Mouse (Mus musculus) liver, adult 2 months (tissue): ENCODE measurements at regions not wholly inside any gene's neighbourhood (a gene's known extent, or its start where the extent isn't known, plus 50 kb on each side); places are given as distances from the start of the nearest gene placed in this dataset.
A peak's percentile ranks its signal among the peaks of the same experiment; 100 is the strongest.

ENCODE experiments used
- DNase-seq: peaks from one replicate; pipeline ENCODE4 v3.0.0-alpha.2; 2011; ENCODE audit warnings: low read depth, low spot score; ENCODE audit errors: extremely low read depth
- H3K27ac ChIP-seq: fragments of 200-500 bp; replicated peaks from 2 replicates; pipeline ENCODE4 v1.5.1; 2012; ENCODE audit warnings: low read depth, mild to moderate bottlenecking, control low read depth, inconsistent platforms, low read length; ENCODE audit not compliant: insufficient read depth
- H3K27me3 ChIP-seq: fragments of 200-500 bp; 2 replicates; pipeline ENCODE4 v1.6.1; 2012; ENCODE audit warnings: mild to moderate bottlenecking, moderate library complexity, low read length, inconsistent platforms; ENCODE audit not compliant: control insufficient read depth, insufficient read depth
- H3K36me3 ChIP-seq: fragments of 200-500 bp; 2 replicates; pipeline ENCODE4 v1.6.1; 2012; ENCODE audit warnings: low read length, inconsistent platforms; ENCODE audit not compliant: control insufficient read depth, insufficient read depth
- H3K4me1 ChIP-seq: fragments of 200-500 bp; 2 replicates; pipeline ENCODE4 v1.6.1; 2011; ENCODE audit warnings: low read length; ENCODE audit not compliant: control insufficient read depth, insufficient read depth
- H3K4me3 ChIP-seq: fragments of 200-500 bp; 2 replicates; pipeline ENCODE4 v1.5.1; 2011; ENCODE audit warnings: low read depth, mild to moderate bottlenecking, control low read depth, low read length, moderate library complexity; ENCODE audit not compliant: insufficient read depth
- H3K79me2 ChIP-seq: fragments of 200-500 bp; 2 replicates; pipeline ENCODE4 v1.6.1; 2012; ENCODE audit warnings: inconsistent platforms, mild to moderate bottlenecking, low read length, moderate library complexity; ENCODE audit not compliant: control insufficient read depth, insufficient read depth
- H3K9ac ChIP-seq: fragments of 200-500 bp; 2 replicates; pipeline ENCODE4 v1.6.1; 2012; ENCODE audit warnings: low read depth, mild to moderate bottlenecking, control low read depth, inconsistent platforms, low read length
- CTCF ChIP-seq: fragments of 200-500 bp; IDR thresholded peaks from 2 replicates; pipeline ENCODE4 v1.5.1; 2011; ENCODE audit warnings: low read depth, low read length, control low read depth
- POLR2A ChIP-seq: fragments of 200-500 bp; IDR thresholded peaks from 2 replicates; pipeline ENCODE4 v1.6.1; 2011; ENCODE audit warnings: low read length, control low read depth; ENCODE audit not compliant: insufficient read depth; ENCODE audit errors: extremely low read depth
- WGBS: fragments of 180-500 bp; shearing (Covaris S2); methylation state at CpG from one replicate; pipeline ENCODE4 v1.1.7; 2018; 5-methylcytosine and 5-hydroxymethylcytosine counted together

DNA sequence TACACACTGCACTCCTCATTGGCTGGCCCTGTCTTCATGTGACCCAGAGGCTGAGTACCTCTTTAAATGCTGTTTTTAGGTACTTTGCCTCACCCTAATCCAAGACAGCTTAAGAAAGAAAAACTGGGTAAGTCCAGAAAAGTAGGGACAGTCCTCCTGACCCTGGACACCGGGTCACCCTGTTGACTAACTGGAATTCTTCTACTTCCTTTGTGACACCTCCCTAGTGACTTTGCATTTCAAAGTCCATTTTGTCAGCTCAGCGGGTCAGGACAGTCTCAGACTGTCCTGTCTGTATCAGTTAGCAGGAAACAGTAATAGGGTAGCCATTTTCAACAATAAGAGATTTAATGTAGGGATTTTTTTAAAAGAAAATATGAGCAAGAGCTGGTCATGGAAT is 180.8 kb downstream of the Rplp1 start:
- no peaks in the 10 kb centered on the region for H3K79me2 ChIP-seq
- no peak overlapping the region for H3K4me3 ChIP-seq
- DNase-seq, result peak; percentile 76
- WGBS, result 10% methylated on average over 2 of the region's 2 CpGs
- H3K27ac ChIP-seq, result no peak overlapping the region
- peaks cover 9% of the 10 kb centered on the region for H3K4me1 ChIP-seq
- H3K27me3 ChIP-seq, result no peaks in the 10 kb centered on the region
- H3K36me3 ChIP-seq, result no peaks in the 10 kb centered on the region
- no peak overlapping the region for H3K9ac ChIP-seq
- no peak for TF ChIP-seq POLR2A
- TF ChIP-seq CTCF, result no peak

- DNase-seq, result no peak
- Histone ChIP-seq H3K9ac (no peak overlapping the region), H3K4me3 (no peak overlapping the region), H3K27ac (no peak overlapping the region), H3K4me1 (peaks cover 12% of the 10 kb centered on the region), H3K36me3 (no peaks in the 10 kb centered on the region), H3K27me3 (no peaks in the 10 kb centered on the region), H3K79me2 (no peaks in the 10 kb centered on the region)
- no peak for TF ChIP-seq POLR2A
- no peak for TF ChIP-seq CTCF
- 88% methylated on average over 4 of the region's 4 CpGs for WGBS
These were observed 181.6 kb downstream of the Rplp1 start for GRCm38 (mm10) chr9:61732747-61733146.

- no peaks in the 10 kb centered on the region for H3K36me3 ChIP-seq
- H3K79me2 ChIP-seq, result no peaks in the 10 kb centered on the region
- 20% methylated on average over 4 of the region's 4 CpGs for WGBS
- no peaks in the 10 kb centered on the region for H3K27me3 ChIP-seq
- DNase-seq, result peak; percentile 93
- H3K27ac ChIP-seq, result no peak overlapping the region
- H3K4me3 ChIP-seq, result no peak overlapping the region
- no peak for TF ChIP-seq POLR2A
- H3K9ac ChIP-seq, result no peak overlapping the region
- H3K4me1 ChIP-seq, result peaks cover 11% of the 10 kb centered on the region
These were observed 186.2 kb downstream of the Rplp1 start for GRCm38 (mm10) chr9:61728115-61728514.

DNA sequence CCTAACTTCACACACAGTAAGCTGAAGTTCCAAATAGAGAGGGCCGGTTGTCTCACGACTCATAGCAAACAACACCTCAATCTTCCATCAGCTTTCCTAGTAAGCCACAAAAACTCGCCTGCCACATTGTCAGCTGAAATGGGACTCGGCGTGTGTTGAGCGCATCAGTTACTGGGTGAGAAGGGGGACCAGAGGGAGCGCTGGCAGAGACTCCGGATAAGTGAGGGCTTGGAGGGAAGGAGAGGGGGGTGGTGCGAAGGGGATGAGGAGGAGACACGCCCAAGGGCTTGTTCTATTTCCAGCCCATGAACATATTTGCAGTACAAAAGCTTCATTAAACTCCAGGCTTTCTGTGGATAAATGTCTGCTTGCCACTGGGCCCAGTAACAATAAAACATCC is 186.7 kb downstream of the Rplp1 start:
- no peak for DNase-seq
- no peak for TF ChIP-seq POLR2A
- TF ChIP-seq CTCF, result no peak
- Histone ChIP-seq H3K27me3 (no peaks in the 10 kb centered on the region), H3K9ac (no peak overlapping the region), H3K27ac (no peak overlapping the region), H3K79me2 (no peaks in the 10 kb centered on the region), H3K4me3 (no peak overlapping the region), H3K36me3 (no peaks in the 10 kb centered on the region), H3K4me1 (peaks cover 13% of the 10 kb centered on the region)
- 82% methylated on average over 10 of the region's 10 CpGs for WGBS

DNA sequence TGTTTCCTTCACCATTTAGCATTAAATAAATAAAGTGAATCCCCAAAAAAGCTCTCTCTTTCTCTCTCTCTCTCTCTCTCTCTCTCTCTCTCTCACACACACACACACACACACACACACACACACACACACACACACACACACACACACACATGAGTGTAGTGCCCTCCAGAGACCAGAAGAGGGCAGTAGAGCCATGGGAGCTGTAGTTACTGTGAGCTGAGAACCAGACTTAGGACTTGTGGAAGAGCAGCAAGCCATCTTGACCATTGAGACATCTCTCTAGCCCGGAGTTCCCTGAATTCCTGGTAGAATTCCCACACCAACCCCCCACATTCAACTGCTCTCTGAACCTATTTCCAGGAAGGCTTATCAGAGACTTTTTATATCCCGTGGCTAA is 190.3 kb downstream of the Rplp1 start:
- Histone ChIP-seq H3K27ac (no peak overlapping the region), H3K9ac (no peak overlapping the region), H3K36me3 (no peaks in the 10 kb centered on the region), H3K4me1 (peaks cover 13% of the 10 kb centered on the region), H3K27me3 (no peaks in the 10 kb centered on the region), H3K4me3 (no peak overlapping the region), H3K79me2 (no peaks in the 10 kb centered on the region)
- WGBS, result 58% methylated on average over 2 of the region's 2 CpGs
- peak; percentile 16; the same call in 1 of the 2 replicates for TF ChIP-seq CTCF
- no peak for TF ChIP-seq POLR2A
- DNase-seq, result peak; percentile 25

DNA sequence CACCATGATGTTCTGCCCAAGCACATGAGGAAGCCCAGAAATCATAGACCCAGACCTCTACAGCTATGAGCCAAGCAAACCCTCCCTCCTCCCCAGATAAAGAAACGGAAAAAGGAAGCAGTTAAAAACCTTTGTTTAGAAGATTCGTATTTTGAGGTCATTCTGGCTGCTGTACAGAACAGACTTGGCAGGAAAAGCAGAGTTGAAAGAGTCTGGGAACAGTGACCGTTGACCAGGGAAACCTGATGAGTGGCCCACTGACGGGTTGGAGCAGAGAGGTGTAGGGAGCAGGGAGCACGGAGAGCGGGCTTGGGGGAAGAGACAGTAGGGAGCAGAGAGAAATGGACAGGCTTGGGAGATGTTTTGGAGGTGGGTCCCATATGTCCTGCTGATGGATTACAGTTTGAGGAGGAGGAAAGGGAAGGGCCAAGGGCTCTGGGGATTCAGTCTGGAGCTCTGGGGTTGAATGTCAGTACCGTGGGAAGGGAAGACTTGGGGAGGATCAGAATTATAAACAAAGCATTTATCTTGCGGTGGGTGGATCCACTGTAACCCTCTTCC is 191.2 kb downstream of the Rplp1 start:
- H3K27me3 ChIP-seq, result no peaks in the 10 kb centered on the region
- DNase-seq, result peak; percentile 92
- 17% methylated on average over 8 of the region's 8 CpGs for WGBS
- H3K4me3 ChIP-seq, result no peak overlapping the region
- H3K9ac ChIP-seq, result no peak overlapping the region
- no peak overlapping the region for H3K27ac ChIP-seq
- H3K79me2 ChIP-seq, result no peaks in the 10 kb centered on the region
- peaks cover 10% of the 10 kb centered on the region for H3K4me1 ChIP-seq
- TF ChIP-seq POLR2A (no peak), CTCF (no peak)
- no peaks in the 10 kb centered on the region for H3K36me3 ChIP-seq
